Mouse (Mus musculus): ENCODE measurements around the gene Pygb.
A peak's percentile ranks its signal among the peaks of the same experiment; 100 is the strongest.

The Pygb gene

DNA sequence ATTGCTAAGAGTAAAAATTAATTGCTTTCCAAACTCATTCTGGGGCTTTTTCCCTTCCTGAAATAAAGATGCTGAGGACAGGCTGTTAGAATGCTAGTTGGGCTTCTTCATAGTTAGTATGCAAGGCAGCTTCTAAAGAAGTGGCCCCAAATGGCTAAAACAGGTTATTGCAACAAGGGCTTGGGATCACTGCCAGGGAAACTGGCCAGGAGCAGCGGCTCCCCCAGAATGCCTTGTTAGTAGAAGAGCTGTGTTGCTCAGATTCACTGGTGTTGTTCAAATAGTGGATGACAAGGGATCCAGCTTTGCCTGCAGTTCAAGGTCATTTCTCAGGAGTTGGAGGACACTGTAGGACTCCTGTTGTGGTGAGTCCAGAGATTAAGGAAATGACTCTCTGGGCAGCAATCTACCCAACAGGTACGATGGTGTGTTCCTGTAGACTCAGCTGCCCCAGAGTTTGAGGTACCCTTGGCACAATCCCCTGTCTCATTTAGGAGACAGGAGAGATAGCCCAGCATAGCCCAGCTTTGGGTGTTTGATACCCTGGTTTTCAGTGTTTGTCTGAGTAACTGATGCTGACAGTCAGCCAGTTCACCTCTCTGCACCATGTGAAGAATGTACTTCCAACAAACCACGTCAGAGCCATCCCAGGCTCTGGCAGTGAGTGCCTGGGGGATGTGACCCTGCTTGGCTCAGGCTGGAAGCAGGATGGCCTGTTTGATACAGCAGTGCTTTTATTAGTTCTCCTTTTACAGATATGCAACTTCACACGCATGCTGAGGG, 2.4 kb downstream of the Pygb start:
- peak; percentile 69 to 70 for DNase-seq (ENCODE audit: low spot score in 2 of 2)

DNA sequence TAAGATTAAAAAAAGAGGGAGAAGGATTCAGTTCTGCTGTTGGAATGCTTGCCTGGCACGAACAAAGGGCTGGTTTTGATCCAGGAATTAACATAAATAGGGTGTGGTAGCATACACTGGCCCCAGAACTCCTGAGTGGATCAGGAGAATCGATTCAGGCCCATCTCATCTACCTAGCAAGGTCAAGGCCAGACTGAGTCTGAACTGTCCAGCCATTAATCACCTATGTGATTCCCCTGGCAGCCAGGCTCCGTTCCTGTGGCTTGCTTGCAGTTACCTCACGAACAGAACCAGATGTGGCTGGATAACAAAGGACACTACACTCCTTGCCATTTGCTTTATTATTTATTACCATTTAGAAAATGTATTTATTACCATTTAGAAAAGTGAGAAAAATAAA, 6.8 kb downstream of the Pygb start:
- no peak for DNase-seq (ENCODE audit: low spot score in 2 of 2)

DNA sequence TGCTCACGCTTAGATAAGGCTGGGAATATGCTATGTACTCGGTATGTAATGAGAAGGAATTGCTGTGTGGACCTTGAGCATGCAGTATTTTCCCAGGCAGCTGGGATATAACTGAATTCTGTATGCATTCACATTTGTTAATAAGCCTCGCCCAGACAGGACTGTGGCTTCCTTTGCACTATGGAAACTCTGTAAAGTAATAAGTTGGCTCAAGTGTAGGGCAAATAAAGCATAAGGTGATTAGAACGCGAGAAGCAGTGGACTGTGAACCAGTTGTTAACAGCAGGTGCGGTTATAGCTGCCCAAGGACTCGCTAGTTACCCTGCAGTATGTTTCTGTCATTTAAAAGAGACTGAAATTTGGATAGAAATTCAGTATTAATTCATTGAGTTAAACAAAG, 11.5 kb downstream of the Pygb start:
- no peak for DNase-seq (ENCODE audit: low spot score in 2 of 2)

DNA sequence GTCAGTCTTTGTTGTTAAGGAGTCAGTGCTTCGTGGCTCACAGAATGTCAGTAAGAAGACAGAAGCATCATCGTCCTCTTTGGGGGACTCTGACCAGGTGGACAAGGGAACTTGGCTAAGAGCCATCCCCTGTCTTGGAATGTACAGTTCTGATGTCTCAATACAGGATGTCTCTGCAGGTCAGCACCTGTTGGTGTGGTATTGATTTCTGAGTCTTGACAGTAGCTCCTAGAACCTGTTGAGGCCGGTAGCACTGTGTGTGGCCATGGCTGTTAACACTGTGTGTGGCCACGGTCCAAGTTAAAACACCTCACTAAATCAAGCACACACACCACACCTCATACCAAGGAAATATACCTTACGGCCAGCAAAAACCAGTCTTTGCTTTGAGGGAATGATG, 14.1 kb downstream of the Pygb start:
- DNase-seq (ENCODE audit: low spot score in 2 of 2), result no peak

DNA sequence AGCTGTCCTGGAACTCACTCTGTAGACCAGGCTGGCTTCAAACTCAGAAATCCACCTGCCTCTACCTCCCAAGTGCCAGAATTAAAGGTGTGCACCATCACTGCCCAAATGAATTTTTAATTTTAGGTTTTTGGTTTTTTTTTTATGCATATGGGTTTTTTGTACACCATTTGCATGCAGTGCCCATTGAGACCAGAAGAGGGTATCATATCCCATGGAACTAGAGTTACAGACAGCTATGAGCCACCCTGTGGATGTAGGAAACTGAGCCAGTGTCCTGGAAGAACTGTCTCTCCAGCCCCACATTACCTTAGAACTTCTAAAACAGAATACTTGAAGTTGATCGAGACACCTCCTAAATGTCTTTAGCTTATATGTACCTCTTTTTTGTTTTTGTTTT, 16.5 kb downstream of the Pygb start:
- no peak for DNase-seq (ENCODE audit: low spot score in 2 of 2)

DNA sequence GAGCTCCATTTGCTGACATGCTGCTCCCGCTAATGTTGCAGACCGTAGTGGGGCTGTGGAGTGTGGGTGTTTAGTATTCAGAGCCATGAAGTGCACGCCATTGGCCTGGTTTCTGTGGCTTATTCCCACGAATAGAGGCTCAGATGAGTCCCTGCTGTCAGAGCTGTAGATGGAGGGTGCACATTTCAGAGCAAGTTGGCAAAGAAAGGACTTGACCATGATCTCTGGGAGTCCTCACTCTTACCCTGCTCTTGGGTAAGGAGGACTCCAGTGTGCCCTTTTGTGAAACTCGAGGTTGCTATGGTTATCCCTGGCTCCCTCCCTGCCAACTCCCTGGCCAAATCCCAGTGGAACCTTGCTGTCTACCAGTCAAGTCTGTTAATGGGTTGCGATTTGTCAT, 21.8 kb downstream of the Pygb start:
- no peak for DNase-seq (ENCODE audit: low spot score in 2 of 2)

DNA sequence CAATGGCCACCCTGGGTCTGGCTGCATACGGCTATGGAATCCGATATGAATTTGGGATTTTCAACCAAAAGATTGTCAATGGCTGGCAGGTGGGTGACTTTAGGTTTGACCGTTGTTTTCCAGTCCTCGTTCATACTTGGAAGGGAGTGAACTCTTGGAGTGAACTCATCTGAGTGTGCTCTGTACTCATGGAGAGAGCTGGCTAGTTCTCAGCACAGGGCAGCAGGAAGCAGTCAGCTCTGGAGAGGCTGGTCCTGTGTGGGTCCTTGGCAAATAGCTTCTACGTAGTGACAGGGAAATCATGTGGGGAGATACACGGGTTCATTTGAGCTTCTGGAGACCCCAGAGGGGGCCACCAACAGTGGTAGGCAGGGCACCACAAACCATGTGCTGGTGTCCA, 22.3 kb downstream of the Pygb start:
- no peak for DNase-seq (ENCODE audit: low spot score in 2 of 2)

DNA sequence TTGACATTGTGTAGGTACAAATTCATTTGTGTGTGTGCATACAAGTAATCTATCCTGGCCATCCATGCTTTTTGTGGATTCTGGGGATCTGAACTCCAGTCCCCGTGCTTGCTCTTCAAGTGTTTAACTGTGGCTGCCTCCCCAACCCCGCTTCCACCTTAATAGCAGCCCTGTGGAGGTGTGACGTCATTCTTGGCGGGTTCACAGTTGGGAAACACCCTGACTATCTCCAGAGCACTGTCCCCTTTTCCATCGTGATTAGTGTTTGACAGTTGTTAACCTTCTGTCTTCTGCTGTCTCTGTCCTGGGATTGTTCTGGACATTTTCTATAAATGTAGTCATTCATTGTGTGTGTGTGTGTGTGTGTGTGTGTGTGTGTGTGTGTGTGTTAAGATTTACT, 24.1 kb downstream of the Pygb start:
- DNase-seq (ENCODE audit: low spot score in 2 of 2), result no peak

DNA sequence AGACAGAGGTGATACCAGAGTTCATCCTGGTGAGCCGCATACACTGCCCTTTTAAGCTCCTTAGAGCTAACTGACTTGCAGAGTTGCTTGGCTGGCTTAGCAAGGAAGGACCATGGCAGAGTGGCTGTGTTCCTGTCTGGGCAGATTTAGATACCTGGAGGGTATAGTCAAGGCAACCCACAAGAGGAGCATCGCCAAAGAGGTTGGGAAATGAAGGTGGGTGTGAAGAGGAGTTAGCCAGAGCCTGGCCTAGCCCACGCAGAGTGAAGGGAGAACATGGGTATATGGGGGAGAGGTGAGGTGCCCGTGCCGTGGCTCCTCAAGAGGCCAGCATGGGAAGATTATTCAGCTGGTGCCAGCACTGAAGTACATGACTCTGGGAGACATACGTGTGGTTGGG, 26.3 kb downstream of the Pygb start:
- DNase-seq (ENCODE audit: low spot score in 2 of 2), result no peak

DNA sequence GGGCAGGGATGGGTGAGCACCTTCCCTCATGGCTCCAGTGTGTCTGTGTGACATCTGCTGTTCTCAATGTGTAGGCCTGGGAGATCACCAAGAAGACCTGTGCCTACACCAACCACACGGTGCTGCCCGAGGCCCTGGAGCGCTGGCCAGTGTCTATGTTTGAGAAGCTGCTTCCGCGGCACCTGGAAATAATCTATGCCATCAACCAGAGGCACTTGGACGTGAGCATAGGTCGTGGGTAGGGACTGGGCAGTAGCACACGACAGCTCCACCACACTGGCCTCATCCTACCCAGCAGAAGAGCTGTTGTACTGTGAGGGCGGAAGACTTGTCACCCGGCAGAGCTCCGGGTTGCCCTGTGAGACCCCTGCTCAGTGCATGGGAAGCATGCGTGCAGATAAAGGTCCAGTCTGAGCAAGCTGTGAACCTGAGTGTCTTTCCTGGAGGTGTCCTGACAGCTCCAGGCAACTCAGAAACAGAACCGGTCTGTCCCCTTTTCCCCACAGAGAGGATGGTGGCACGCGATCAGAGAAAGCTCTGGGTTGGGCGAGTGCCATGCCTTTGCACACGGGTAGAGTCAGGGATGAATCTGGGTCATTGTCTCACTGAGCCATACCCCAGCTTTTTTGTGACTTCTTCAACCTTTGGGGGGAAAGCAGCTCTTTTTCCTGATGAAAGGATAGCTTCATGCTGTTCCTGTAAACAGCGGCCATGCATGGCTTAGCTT, 30.3 kb downstream of the Pygb start:
- DNase-seq (ENCODE audit: low spot score in 2 of 2), result peak in 1 of 2 experiments; percentile 33

DNA sequence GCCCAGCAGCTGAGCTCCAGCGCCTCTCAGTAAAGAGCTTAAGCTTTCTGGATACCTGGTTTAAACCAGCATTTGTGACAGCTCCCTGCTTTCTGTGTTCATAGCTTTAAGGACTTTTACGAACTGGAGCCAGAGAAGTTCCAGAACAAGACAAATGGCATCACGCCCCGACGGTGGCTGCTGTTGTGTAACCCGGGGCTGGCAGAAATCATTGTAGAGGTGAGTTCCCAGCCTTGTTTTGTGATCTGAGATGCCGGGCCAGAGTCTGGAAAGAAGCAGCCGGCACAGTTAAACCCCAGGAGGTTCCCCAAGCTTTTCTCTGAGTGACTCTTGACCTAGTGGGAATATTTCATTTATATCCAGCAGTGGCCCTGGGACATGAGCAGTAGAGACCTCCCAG, 32.2 kb downstream of the Pygb start:
- DNase-seq (ENCODE audit: low spot score in 2 of 2), result no peak

DNA sequence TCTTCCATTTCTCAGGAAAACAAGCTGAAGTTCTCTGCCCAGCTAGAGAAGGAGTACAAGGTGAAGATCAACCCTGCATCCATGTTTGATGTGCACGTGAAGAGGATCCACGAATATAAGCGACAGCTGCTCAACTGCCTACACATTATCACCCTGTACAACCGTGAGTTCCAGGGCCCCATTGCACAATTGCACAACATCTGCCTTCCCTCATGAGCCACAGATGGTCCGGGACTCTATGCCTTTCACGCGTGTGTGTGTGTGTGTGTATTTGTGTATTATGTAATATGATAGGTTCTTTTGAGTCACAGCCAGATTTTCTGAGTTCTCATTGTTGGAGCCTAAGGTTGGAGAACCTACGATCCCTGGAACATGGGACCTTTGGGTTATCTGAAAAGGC, 34.2 kb downstream of the Pygb start:
- DNase-seq (ENCODE audit: low spot score in 2 of 2), result no peak

DNA sequence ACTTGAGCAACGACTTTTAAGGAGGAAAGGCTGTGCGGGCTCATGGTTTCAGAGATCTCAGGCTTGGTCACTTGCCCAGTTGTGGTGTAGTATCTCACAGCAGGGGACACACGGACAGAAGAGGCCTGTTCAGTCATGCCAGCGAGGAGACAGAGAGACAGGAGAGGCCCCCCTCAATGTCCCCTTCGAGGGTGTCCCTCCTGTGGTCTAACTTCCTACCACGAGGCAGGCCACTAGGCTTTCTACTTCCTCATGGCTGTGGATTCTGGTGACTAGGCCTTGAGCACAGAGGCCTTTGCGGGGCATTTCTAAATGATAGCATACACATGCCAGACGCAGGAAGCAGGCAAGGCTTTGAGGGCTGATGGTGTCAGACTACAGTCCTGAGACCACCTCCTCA, 36.5 kb downstream of the Pygb start:
- no peak for DNase-seq (ENCODE audit: low spot score in 2 of 2)

DNA sequence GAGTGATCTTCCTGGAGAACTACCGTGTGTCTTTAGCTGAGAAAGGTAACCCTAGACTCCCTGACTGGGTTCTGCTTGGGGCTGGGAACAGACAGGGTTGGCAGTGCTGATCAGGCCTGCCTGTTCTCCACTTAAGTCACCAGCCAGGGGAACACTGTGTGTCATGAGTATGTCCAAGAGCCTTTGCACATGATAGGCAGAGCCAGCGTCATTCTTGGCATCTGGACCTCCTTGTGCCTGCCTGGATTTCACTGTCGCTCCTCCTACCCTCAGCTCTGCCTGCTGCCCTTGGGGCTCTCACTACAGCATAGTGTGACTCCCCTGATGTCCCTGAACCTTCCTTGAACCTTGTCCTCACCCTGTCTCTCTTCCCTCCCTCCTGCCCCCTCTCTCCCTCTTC, 39.9 kb downstream of the Pygb start:
- no peak for DNase-seq (ENCODE audit: low spot score in 2 of 2)

DNA sequence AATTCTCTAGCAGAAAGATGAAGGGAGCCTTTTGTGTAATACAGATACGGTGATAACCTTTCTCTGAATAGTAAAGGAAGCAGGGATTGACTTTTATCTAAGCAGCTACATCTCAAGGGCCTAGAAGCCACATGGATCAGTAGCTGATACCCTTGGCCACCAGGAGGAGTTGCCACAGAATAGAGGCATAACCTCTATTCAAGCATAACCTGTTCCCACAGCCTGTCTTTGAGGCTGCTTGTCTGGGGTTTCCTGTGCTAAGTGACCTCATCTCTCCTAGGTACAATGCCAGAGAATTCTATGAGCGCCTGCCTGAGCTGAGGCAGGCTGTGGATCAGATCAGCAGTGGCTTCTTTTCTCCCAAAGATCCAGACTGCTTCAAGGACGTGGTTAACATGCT, 41.6 kb downstream of the Pygb start:
- no peak for DNase-seq (ENCODE audit: low spot score in 2 of 2)

DNA sequence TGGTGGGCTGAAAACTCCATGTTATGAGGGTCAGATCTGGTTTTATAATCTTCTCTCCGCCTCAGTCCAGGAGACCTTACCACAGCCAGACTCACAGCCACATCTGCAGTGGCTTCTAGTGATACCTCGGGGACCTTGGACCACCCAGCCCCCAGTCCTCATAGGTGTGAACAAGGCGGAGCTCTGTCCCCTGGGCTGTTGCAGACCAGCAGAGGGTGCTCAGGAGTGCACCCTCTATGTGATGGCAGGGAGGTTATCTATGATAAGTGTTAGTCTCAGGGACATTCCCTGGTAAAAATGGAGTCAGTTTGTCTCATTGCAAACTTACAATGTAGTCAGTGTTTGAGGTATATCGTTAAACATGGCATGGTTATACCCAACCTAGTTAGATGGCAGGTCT, 42.1 kb downstream of the Pygb start:
- DNase-seq (ENCODE audit: low spot score in 2 of 2), result no peak

DNA sequence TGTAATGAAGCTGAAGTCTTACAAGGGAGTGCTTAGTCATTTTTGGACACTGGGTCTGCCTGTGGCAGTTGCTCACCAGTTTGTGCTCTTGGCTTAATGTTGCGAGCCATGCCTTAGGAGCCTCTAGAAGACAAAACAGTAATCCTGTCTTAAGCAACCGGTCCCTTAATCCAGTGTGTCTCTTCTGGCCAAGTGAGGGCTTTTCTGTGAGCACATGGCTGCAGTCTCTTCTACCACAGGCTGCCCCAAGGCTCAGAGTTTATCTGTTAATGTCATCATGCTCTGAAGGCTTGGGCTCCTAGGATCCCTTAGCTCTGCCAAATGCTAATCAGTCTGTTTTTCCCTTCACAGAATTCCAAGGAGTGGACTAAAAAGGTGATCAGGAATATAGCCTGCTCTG, 43.5 kb downstream of the Pygb start:
- no peak for DNase-seq (ENCODE audit: low spot score in 2 of 2)

DNA sequence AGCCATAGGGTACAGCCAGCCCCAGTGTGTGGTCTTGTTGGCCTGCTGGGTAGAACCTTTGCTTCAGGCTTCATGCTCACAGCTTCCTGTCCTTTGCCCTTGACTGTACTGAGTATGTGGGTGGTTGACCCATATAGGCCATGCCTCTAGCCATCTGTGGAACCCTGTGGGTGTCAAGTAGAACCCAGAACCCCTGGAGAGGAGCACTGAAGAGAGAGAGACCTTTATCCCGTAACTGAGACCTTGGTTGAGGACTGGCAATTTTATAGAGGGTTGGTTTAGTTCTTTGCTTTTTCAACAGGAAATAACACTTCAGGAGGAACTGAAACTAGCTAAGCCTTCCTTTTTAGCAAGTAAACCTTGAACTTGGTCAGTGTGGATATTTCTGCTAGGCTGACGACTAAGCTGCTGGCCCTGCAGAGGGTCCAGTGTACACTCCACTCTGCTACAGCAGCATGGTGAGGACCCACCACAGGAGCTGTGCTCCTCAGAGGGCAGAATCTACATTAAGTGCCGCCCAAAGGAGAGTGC, 44.4 kb downstream of the Pygb start:
- no peak for DNase-seq (ENCODE audit: low spot score in 2 of 2)

DNA sequence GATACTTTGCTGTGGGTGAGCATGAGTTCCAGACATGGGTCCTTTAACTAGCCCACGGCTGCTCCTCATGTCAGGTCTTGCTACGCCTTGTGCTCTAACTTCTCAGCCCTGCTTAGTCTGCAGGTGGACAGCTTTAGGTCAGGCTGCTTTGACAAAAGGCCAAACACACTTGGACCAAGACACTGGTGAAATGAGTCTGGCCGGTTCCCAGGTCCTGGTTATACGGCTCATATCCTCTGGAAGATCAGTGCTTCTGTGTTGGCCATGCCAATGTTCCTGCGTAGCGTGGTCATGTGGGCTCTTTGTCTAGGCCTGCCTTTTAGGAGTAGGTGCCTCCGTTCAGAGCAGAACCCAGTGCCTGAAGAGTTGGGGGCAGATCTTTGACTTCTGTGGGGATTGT, 45.5 kb downstream of the Pygb start:
- DNase-seq (ENCODE audit: low spot score in 2 of 2), result no peak

DNA sequence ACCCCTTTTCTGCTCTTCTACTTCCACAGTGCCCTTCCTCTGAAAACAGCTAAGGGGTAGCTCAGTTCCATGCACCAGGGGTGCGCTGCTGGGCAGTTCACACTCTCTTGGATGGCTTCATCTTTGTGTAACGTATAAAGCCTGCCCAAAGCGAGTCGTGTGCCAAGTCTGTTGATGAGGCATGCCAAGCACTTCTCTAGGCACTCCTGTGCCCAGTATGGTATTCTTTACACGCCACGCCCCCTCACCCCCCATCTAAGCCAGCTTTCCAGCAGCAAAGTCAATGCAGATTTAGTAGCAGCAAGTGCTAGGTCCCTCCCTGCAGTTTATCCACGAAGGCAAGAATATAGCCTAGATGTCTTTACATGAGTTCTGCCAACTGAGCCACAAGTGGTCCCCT, 48.1 kb downstream of the Pygb start:
- peak in 1 of 2 experiments; percentile 10 for DNase-seq (ENCODE audit: low spot score in 2 of 2)

DNA sequence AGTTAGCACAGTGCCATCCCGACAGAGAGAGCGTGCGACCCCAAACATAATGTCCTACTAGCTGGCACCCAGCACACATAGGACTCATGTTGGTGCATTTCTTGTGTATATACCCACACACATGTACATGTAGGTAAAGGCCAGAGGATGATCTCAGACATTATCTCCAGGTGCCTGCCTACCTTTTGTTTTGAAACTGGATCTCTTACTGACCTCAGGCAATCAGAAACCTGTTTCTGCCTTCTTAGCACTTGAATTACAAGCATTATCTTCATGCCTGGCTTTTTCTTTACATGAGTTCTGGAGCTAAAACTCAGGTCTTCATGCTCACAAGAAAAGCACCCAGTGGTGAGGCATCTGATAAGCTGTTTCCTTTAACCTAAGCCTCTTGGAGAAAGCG, 49.4 kb downstream of the Pygb start:
- DNase-seq (ENCODE audit: low spot score in 2 of 2), result no peak

DNA sequence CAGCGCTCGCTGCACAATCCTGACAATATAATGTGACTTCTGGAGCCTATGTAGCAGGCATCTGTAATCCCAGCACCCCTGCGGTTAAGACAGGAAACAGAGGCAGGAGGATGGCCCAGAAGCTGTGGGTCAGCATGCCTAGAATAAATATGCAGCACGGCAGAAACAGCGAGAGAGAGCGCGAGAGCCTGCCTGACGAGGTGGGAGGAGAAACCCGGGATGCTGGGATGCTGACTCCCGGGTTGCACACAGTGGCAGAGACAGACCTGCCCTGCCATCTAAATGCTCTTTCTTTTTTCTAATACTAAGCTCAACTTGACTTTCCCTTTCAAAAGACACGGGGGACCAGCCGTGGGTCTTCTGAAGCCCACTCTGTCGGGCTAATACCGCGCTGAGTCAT, 50.4 kb downstream of the Pygb start:
- DNase-seq (ENCODE audit: low spot score in 2 of 2), result peak in 1 of 2 experiments; percentile 32

DNA sequence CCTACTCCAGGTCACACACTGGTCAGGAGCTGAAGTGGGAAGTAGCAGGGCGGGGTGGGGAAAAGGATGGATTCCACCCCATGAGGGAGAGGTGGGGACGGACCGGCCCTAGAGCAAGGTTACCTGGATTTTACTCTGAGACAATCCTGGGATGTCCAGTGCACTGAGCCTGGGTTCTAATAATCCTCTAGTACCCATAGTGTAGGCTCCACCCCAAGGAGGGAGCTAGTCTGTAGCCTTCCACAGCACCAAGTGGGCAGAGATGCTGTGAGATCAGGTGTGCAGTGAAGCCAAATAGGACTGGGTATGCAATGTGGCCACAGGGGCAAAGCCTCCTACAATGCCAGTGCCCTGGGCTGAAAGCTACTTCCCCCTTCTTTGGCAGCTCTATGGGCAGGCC, 51.2 kb downstream of the Pygb start:
- no peak for DNase-seq (ENCODE audit: low spot score in 2 of 2)

All from frontal cortex, postnatal 10 days (tissue).